Mouse (Mus musculus): ENCODE measurements around the gene Agr3.

Gene Agr3

GRCm38 (mm10) chr12:35992711-35993110 lies 67.3 kb downstream of the Agr3 start, which contains the start of gene Agr2:
Gene Agr2, plus strand, starts transcription at chr12:35992907.
- DNase-seq, result no peak

GRCm38 (mm10) chr12:35993583-35993982 lies 68.2 kb downstream of the Agr3 start:
- DNase-seq, result no peak

GRCm38 (mm10) chr12:35994098-35994497 lies 68.7 kb downstream of the Agr3 start:
- DNase-seq, result no peak

DNA sequence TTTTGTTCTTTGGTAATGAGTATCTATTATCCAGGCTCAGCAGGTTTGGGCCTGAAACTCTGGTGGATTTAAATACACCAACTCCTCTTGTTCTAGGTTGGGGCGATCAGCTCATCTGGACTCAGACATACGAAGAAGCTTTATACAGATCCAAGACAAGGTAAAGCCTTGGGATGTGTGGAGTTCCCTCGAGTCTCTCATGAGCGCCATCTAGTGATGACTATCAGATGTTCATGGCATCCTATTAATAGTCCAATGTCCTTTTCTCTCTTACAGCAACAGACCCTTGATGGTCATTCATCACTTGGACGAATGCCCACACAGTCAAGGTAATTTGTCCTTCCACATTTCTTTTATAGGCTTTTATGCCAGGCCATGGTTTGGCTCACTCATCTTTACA lies 70.4 kb downstream of the Agr3 start:
- DNase-seq, result no peak

Measured in right cerebral cortex, postnatal 25 days (tissue).